Mouse (Mus musculus): ENCODE results near the gene Nmur1. TPM values are rescaled to one million over a fixed set of nuclear protein-coding genes. Genes with fewer than 3 reads are reported as not detected.

Gene Nmur1
- polyA plus RNA-seq, 1 experiment from 2014 or later, result not detected

DNA sequence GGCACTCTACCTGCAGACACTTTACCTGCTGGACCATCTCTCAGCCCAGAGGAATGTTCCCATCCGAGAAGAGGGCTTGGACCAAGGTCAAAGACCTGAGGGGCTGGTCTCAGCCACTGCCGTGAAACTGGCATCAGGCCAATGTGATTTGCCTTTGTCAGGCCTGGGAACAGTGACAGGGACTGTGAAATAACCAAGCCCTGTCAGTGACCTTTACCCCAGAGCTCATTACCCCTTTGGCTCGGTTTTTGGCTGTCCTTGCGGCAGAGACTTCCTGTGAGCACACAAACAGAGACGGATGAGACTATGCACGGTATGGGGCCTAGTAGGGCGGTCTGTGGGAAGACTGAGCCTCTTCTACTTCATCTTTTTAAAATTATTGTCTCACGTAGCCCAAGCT lies 19.1 kb downstream of the Nmur1 start:
- H3K27ac ChIP-seq (ENCODE audit: low read depth), result no peak overlapping the region
- ATAC-seq (replicated peaks; ENCODE audit: low FRiP score, low TSS enrichment, low read depth) (no peak), DNase-seq (ENCODE audit: low spot score) (no peak)

GRCm38 (mm10) chr1:86406313-86406712 lies 19.7 kb downstream of the Nmur1 start:
- H3K4me2 ChIP-seq (ENCODE audit: low read length), result no peak overlapping the region
- no peak overlapping the region for H3K27ac ChIP-seq (ENCODE audit: low read depth)
- no peak overlapping the region for H3K9ac ChIP-seq (ENCODE audit: low read length)
- H3K36me3 ChIP-seq (ENCODE audit: control insufficient read depth, insufficient read depth, low read length), result no peaks in the 10 kb centered on the region
- no peaks in the 10 kb centered on the region for H3K9me3 ChIP-seq (ENCODE audit: control insufficient read depth, low read length)
- DNase-seq (ENCODE audit: low spot score) (no peak), ATAC-seq (replicated peaks; ENCODE audit: low FRiP score, low TSS enrichment, low read depth) (no peak; the same call in 1 of the 2 replicates)
- WGBS, result 65% methylated on average over 4 of the region's 4 CpGs
- H3K4me3 ChIP-seq (ENCODE audit: low read depth, low read length), result no peak overlapping the region
- H3K27me3 ChIP-seq (replicated peaks; ENCODE audit: control insufficient read depth, insufficient read depth, low read length), result no peaks in the 10 kb centered on the region
- no peaks in the 10 kb centered on the region for H3K4me1 ChIP-seq (replicated peaks; ENCODE audit: control insufficient read depth, insufficient read depth, low read length)

More for the DNA sequence above, 19.1 kb downstream of the Nmur1 start:
- no peak overlapping the region for H3K4me3 ChIP-seq (ENCODE audit: low read depth, low read length)
- no peaks in the 10 kb centered on the region for H3K27me3 ChIP-seq (replicated peaks; ENCODE audit: control insufficient read depth, insufficient read depth, low read length)
- no peaks in the 10 kb centered on the region for H3K9me3 ChIP-seq (ENCODE audit: control insufficient read depth, low read length)
- H3K4me2 ChIP-seq (ENCODE audit: low read length), result no peak overlapping the region
- WGBS, result 58% methylated on average over 8 of the region's 8 CpGs
- H3K9ac ChIP-seq (ENCODE audit: low read length), result no peak overlapping the region
- no peaks in the 10 kb centered on the region for H3K36me3 ChIP-seq (ENCODE audit: control insufficient read depth, insufficient read depth, low read length)
- no peaks in the 10 kb centered on the region for H3K4me1 ChIP-seq (replicated peaks; ENCODE audit: control insufficient read depth, insufficient read depth, low read length)

GRCm38 (mm10) chr1:86404834-86405233 lies 21.2 kb downstream of the Nmur1 start:
- WGBS, result 55% methylated on average over 5 of the region's 5 CpGs
- no peaks in the 10 kb centered on the region for H3K36me3 ChIP-seq (ENCODE audit: control insufficient read depth, insufficient read depth, low read length)
- no peaks in the 10 kb centered on the region for H3K9me3 ChIP-seq (ENCODE audit: control insufficient read depth, low read length)
- H3K4me1 ChIP-seq (replicated peaks; ENCODE audit: control insufficient read depth, insufficient read depth, low read length), result no peaks in the 10 kb centered on the region
- no peak overlapping the region for H3K9ac ChIP-seq (ENCODE audit: low read length)
- ATAC-seq (replicated peaks; ENCODE audit: low FRiP score, low TSS enrichment, low read depth) (no peak), DNase-seq (ENCODE audit: low spot score) (no peak)
- no peak overlapping the region for H3K27ac ChIP-seq (ENCODE audit: low read depth)
- H3K4me3 ChIP-seq (ENCODE audit: low read depth, low read length), result no peak overlapping the region
- H3K27me3 ChIP-seq (replicated peaks; ENCODE audit: control insufficient read depth, insufficient read depth, low read length), result no peaks in the 10 kb centered on the region
- H3K4me2 ChIP-seq (ENCODE audit: low read length), result no peak overlapping the region

DNA sequence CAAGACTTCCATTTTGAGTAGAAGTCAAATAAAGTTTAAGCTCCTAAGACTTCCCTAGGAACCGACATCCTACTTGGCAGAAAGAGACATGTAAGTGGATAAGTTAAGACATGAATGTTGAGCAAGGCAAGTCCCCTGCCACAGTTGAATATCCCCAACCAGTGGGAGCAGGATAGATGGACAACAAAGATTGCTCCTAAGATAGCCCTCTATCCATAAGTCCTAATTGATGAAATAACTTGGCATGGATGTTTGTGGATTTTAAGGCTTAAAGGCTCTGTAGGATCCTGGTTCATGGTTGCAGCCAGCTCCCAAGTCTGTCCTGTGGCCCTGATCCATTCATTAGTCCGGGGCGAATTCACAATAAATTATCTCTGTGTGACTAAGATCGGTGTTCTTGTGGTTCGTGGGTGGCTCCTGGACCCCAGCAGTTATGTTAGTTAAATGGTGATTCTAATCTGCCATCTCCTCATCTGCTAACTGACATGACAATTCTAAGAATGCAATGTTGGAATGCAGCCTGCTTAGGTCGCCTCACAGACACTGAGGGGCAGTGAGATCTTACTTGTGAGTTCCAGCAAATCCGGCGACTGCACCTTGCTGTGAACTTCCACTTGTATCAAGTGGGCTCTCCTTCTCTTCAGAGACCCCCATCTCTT lies 25.8 kb downstream of the Nmur1 start:
- H3K4me3 ChIP-seq (ENCODE audit: low read depth, low read length), result no peak overlapping the region
- H3K36me3 ChIP-seq (ENCODE audit: control insufficient read depth, insufficient read depth, low read length), result no peaks in the 10 kb centered on the region
- no peaks in the 10 kb centered on the region for H3K9me3 ChIP-seq (ENCODE audit: control insufficient read depth, low read length)
- no peaks in the 10 kb centered on the region for H3K27me3 ChIP-seq (replicated peaks; ENCODE audit: control insufficient read depth, insufficient read depth, low read length)
- H3K9ac ChIP-seq (ENCODE audit: low read length), result no peak overlapping the region
- DNase-seq (ENCODE audit: low spot score) (no peak), ATAC-seq (replicated peaks; ENCODE audit: low FRiP score, low TSS enrichment, low read depth) (no peak)
- H3K4me1 ChIP-seq (replicated peaks; ENCODE audit: control insufficient read depth, insufficient read depth, low read length), result 0 out of 2 replicates have a peak, but pooled peaks cover 6% of the 10 kb centered on the region
- no peak overlapping the region for H3K4me2 ChIP-seq (ENCODE audit: low read length)
- 60% methylated on average over 8 of the region's 8 CpGs for WGBS
- no peak overlapping the region for H3K27ac ChIP-seq (ENCODE audit: low read depth)

- no peaks in the 10 kb centered on the region for H3K27me3 ChIP-seq (replicated peaks; ENCODE audit: control insufficient read depth, insufficient read depth, low read length)
- no peak overlapping the region for H3K4me3 ChIP-seq (ENCODE audit: low read depth, low read length)
- no peak overlapping the region for H3K9ac ChIP-seq (ENCODE audit: low read length)
- WGBS, result 88% methylated on average over 3 of the region's 3 CpGs
- ATAC-seq (replicated peaks; ENCODE audit: low FRiP score, low TSS enrichment, low read depth), result no peak
- H3K4me2 ChIP-seq (ENCODE audit: low read length), result no peak overlapping the region
- 0 out of 2 replicates have a peak, but pooled peaks cover 6% of the 10 kb centered on the region for H3K4me1 ChIP-seq (replicated peaks; ENCODE audit: control insufficient read depth, insufficient read depth, low read length)
- no peak overlapping the region for H3K27ac ChIP-seq (ENCODE audit: low read depth)
- no peaks in the 10 kb centered on the region for H3K36me3 ChIP-seq (ENCODE audit: control insufficient read depth, insufficient read depth, low read length)
- no peaks in the 10 kb centered on the region for H3K9me3 ChIP-seq (ENCODE audit: control insufficient read depth, low read length)
- no peak for DNase-seq (ENCODE audit: low spot score)
Observed at GRCm38 (mm10) chr1:86399322-86399721, 26.7 kb downstream of the Nmur1 start.

DNA sequence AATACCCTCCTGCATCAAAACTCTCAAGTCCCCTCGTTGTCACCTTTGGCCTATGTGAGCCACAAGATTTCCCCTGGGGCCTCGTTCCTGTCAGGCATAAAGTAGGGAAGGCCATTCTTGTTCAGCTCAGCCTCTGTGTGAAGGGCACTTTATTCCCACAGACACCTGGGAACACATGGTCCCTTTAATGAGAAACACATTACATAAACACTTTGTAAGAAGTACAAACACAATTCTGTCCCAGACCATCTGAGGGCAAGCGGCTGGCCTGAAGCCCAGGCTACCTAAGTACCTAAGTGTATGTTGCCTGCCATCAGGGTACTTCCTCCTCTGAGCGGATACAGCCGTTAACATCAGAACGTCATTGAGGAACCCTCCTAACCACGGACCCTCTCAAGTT lies 27.8 kb downstream of the Nmur1 start:
- Histone ChIP-seq H3K27ac (ENCODE audit: low read depth) (no peak overlapping the region), H3K27me3 (replicated peaks; ENCODE audit: control insufficient read depth, insufficient read depth, low read length) (no peaks in the 10 kb centered on the region), H3K36me3 (ENCODE audit: control insufficient read depth, insufficient read depth, low read length) (no peaks in the 10 kb centered on the region), H3K4me3 (ENCODE audit: low read depth, low read length) (no peak overlapping the region), H3K4me2 (ENCODE audit: low read length) (no peak overlapping the region), H3K9me3 (ENCODE audit: control insufficient read depth, low read length) (no peaks in the 10 kb centered on the region), H3K4me1 (replicated peaks; ENCODE audit: control insufficient read depth, insufficient read depth, low read length) (0 out of 2 replicates have a peak, but pooled peaks cover 6% of the 10 kb centered on the region), H3K9ac (ENCODE audit: low read length) (no peak overlapping the region)
- no peak for ATAC-seq (replicated peaks; ENCODE audit: low FRiP score, low TSS enrichment, low read depth)
- WGBS, result 40% methylated on average over 7 of the region's 7 CpGs
- DNase-seq (ENCODE audit: low spot score), result no peak

DNA sequence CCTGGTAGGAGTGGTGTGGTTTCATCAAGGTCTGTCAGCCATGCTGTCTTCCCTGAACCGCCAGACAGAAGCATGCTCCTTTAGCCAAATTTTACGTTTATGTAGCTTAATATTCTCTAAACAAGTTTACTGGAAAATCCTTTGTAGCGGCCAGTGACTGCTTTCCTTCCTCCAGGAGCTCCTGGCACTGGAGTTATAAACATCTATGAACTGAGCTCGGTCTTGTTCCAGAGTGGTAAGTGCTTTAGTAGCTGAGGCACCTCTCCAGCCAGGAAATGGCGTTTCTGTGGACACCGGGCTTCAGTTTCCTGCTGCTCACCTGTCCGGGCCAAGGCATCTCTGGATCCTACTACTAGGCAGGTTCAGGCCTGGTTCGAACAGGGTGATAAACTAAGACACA lies 28.4 kb downstream of the Nmur1 start:
- 44% methylated on average over 8 of the region's 8 CpGs for WGBS
- no peak overlapping the region for H3K9ac ChIP-seq (ENCODE audit: low read length)
- ATAC-seq (replicated peaks; ENCODE audit: low FRiP score, low TSS enrichment, low read depth) (no peak), DNase-seq (ENCODE audit: low spot score) (no peak)
- 0 out of 2 replicates have a peak, but pooled peaks cover 6% of the 10 kb centered on the region for H3K4me1 ChIP-seq (replicated peaks; ENCODE audit: control insufficient read depth, insufficient read depth, low read length)
- no peaks in the 10 kb centered on the region for H3K27me3 ChIP-seq (replicated peaks; ENCODE audit: control insufficient read depth, insufficient read depth, low read length)
- H3K27ac ChIP-seq (ENCODE audit: low read depth), result no peak overlapping the region
- no peaks in the 10 kb centered on the region for H3K36me3 ChIP-seq (ENCODE audit: control insufficient read depth, insufficient read depth, low read length)
- no peak overlapping the region for H3K4me2 ChIP-seq (ENCODE audit: low read length)
- no peaks in the 10 kb centered on the region for H3K9me3 ChIP-seq (ENCODE audit: control insufficient read depth, low read length)
- no peak overlapping the region for H3K4me3 ChIP-seq (ENCODE audit: low read depth, low read length)

GRCm38 (mm10) chr1:86395897-86396296 lies 30.1 kb downstream of the Nmur1 start:
- no peaks in the 10 kb centered on the region for H3K27me3 ChIP-seq (replicated peaks; ENCODE audit: control insufficient read depth, insufficient read depth, low read length)
- no peaks in the 10 kb centered on the region for H3K36me3 ChIP-seq (ENCODE audit: control insufficient read depth, insufficient read depth, low read length)
- ATAC-seq (replicated peaks; ENCODE audit: low FRiP score, low TSS enrichment, low read depth), result no peak
- H3K4me2 ChIP-seq (ENCODE audit: low read length), result no peak overlapping the region
- H3K27ac ChIP-seq (ENCODE audit: low read depth), result no peak overlapping the region
- 0 out of 2 replicates have a peak, but pooled peaks cover 6% of the 10 kb centered on the region for H3K4me1 ChIP-seq (replicated peaks; ENCODE audit: control insufficient read depth, insufficient read depth, low read length)
- H3K9me3 ChIP-seq (ENCODE audit: control insufficient read depth, low read length), result no peaks in the 10 kb centered on the region
- 66% methylated on average over 7 of the region's 7 CpGs for WGBS
- no peak overlapping the region for H3K4me3 ChIP-seq (ENCODE audit: low read depth, low read length)
- no peak for DNase-seq (ENCODE audit: low spot score)
- no peak overlapping the region for H3K9ac ChIP-seq (ENCODE audit: low read length)

GRCm38 (mm10) chr1:86394246-86394645 lies 31.8 kb downstream of the Nmur1 start:
- DNase-seq (ENCODE audit: low spot score) (no peak), ATAC-seq (replicated peaks; ENCODE audit: low FRiP score, low TSS enrichment, low read depth) (no peak)
- H3K27me3 ChIP-seq (replicated peaks; ENCODE audit: control insufficient read depth, insufficient read depth, low read length), result no peaks in the 10 kb centered on the region
- 0 out of 2 replicates have a peak, but pooled peaks cover 6% of the 10 kb centered on the region for H3K4me1 ChIP-seq (replicated peaks; ENCODE audit: control insufficient read depth, insufficient read depth, low read length)
- H3K27ac ChIP-seq (ENCODE audit: low read depth), result no peak overlapping the region
- no peak overlapping the region for H3K9ac ChIP-seq (ENCODE audit: low read length)
- no peaks in the 10 kb centered on the region for H3K36me3 ChIP-seq (ENCODE audit: control insufficient read depth, insufficient read depth, low read length)
- H3K4me2 ChIP-seq (ENCODE audit: low read length), result no peak overlapping the region
- no peak overlapping the region for H3K4me3 ChIP-seq (ENCODE audit: low read depth, low read length)
- no peaks in the 10 kb centered on the region for H3K9me3 ChIP-seq (ENCODE audit: control insufficient read depth, low read length)
- 90% methylated on average over 3 of the region's 3 CpGs for WGBS
